Mouse (Mus musculus): ENCODE data around the gene Flt4.

The Flt4 gene

GRCm38 (mm10) chr11:49702014-49702413 is 93.0 kb downstream of the Flt4 start:
- no peak for DNase-seq
